Mouse (Mus musculus): Measurements from ENCODE around the gene Krt80. TPM values are rescaled to one million over a fixed set of nuclear protein-coding genes. Genes with fewer than 3 reads are reported as not detected.
A peak's percentile ranks its signal among the peaks of the same experiment; 100 is the strongest.

Krt80 gene
- total RNA-seq, 2 experiments from 2014 or later, result 0.23 TPM; not detected in 1

- DNase-seq (ENCODE audit: low spot score in 2 of 2), result no peak
Measured at GRCm38 (mm10) chr15:101318889-101319765, 50.8 kb downstream of the Krt80 start.

- no peak for DNase-seq (ENCODE audit: low spot score in 2 of 2)
Measured at GRCm38 (mm10) chr15:101317814-101318500, 52.0 kb downstream of the Krt80 start.

- DNase-seq (ENCODE audit: low spot score in 2 of 2), result no peak
Measured at GRCm38 (mm10) chr15:101316913-101317813, 52.8 kb downstream of the Krt80 start.

GRCm38 (mm10) chr15:101316279-101316912 is 53.6 kb downstream of the Krt80 start:
- DNase-seq (ENCODE audit: low spot score in 2 of 2), result no peak

GRCm38 (mm10) chr15:101315832-101316231 is 54.1 kb downstream of the Krt80 start:
- peak; percentile 95 for DNase-seq (ENCODE audit: low spot score in 2 of 2)

- no peak for DNase-seq (ENCODE audit: low spot score in 2 of 2)
Measured at GRCm38 (mm10) chr15:101315378-101315777, 54.6 kb downstream of the Krt80 start.

GRCm38 (mm10) chr15:101312006-101312405 is 58.0 kb downstream of the Krt80 start:
- no peak for DNase-seq (ENCODE audit: low spot score in 2 of 2)

GRCm38 (mm10) chr15:101311087-101311770 is 58.7 kb downstream of the Krt80 start:
- DNase-seq (ENCODE audit: low spot score in 2 of 2), result no peak

- no peak for DNase-seq (ENCODE audit: low spot score in 2 of 2)
Measured at GRCm38 (mm10) chr15:101309493-101309892, 60.5 kb downstream of the Krt80 start.

- DNase-seq (ENCODE audit: low spot score in 2 of 2), result no peak
Measured at GRCm38 (mm10) chr15:101308440-101309348, 61.3 kb downstream of the Krt80 start.

- no peak for DNase-seq (ENCODE audit: low spot score in 2 of 2)
Measured at GRCm38 (mm10) chr15:101306459-101306858, 63.5 kb downstream of the Krt80 start.

- DNase-seq (ENCODE audit: low spot score in 2 of 2), result no peak
Measured at GRCm38 (mm10) chr15:101303830-101304229, 66.1 kb downstream of the Krt80 start.

- DNase-seq (ENCODE audit: low spot score in 2 of 2), result no peak
Measured at GRCm38 (mm10) chr15:101302201-101302600, 67.8 kb downstream of the Krt80 start.

- no peak for DNase-seq (ENCODE audit: low spot score in 2 of 2)
Measured at GRCm38 (mm10) chr15:101300128-101300527, 69.8 kb downstream of the Krt80 start.

- no peak for DNase-seq (ENCODE audit: low spot score in 2 of 2)
Measured at GRCm38 (mm10) chr15:101299480-101299960, 70.4 kb downstream of the Krt80 start.

GRCm38 (mm10) chr15:101298550-101298949 is 71.4 kb downstream of the Krt80 start:
- DNase-seq (ENCODE audit: low spot score in 2 of 2), result no peak

- DNase-seq (ENCODE audit: low spot score in 2 of 2), result no peak
Measured at GRCm38 (mm10) chr15:101297988-101298387, 72.0 kb downstream of the Krt80 start.

All from layer of hippocampus, postnatal 10 days (tissue).